Mouse (Mus musculus) liver, postnatal 0 days (tissue): ENCODE data around the gene Cdk8.

ENCODE experiments used
- CTCF ChIP-seq: sonication (generic); IDR thresholded peaks from 2 replicates; pipeline ENCODE4 v1.5.1; 2016; ENCODE audit warnings: antibody characterized with exemption, low read depth
- EP300 ChIP-seq: IDR thresholded peaks from 2 replicates; pipeline ENCODE4 v1.6.1; 2016; ENCODE audit warnings: antibody characterized with exemption, low read depth, mild to moderate bottlenecking

- TF ChIP-seq CTCF, result no peak
- no peak for TF ChIP-seq EP300
Observed at GRCm38 (mm10) chr5:146241202-146241601, 10.2 kb downstream of the Cdk8 start.
